In the genomic region with DNA sequence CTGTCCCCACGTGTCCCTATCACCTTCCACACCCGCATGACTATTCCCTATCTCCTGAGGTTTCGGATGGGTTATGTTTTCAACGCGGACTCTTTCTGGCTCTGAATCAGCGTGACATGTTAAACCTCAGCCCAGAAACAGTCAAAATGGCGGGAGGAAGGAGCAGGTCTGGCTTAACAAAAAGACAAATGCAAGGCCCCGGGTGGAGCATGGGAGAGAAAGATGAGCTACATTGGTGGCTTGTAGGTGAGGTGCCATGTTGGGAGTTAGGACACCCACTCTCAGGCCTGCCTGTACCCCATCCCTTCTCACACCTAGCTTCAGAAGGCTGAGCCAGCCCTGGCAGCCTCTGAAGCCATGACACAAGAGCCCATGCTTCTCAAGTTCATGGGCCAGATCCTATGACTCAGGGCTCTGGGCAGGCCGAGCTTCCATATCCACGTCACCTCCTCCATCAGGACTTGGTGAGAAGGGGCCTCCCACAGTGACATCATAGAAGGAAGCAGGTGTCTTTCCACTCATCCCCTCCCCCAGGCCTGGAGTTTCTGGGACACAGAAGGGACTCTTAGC, we compare ENCODE assay signal across 8 mouse cellular contexts.
DNase-seq lines count a peak whose midpoint lies in the region; ATAC-seq lines count a peak whose summit lies in the region.

No protein-coding gene starts in this region.

- no peak for DNase-seq in hindbrain, embryonic 11.5 days (ENCODE audit: low spot score)
- DNase-seq in hindbrain, embryonic 14.5 days (ENCODE audit: low spot score): no peak
- DNase-seq in adrenal gland, adult 8-10 months: peak; percentile 80
- no peak for DNase-seq in left cerebral cortex, postnatal 36 days (ENCODE audit: low spot score in 2 of 2)
- DNase-seq in left cerebral cortex, postnatal 4 days: no peak

- peaks cover 61% of the 10 kb centered on the region for H3K27me3 ChIP-seq in hindbrain, embryonic 11.5 days (ENCODE audit: control insufficient read depth, insufficient read depth, low read length)
- H3K27me3 ChIP-seq in hindbrain, embryonic 14.5 days (ENCODE audit: control insufficient read depth, insufficient read depth, low read length): peaks cover 75% of the 10 kb centered on the region
- H3K27me3 ChIP-seq in heart, embryonic 13.5 days (replicated peaks): peaks cover 25% of the 10 kb centered on the region
- peaks cover 31% of the 10 kb centered on the region for H3K27me3 ChIP-seq in limb, embryonic 13.5 days
- H3K27me3 ChIP-seq in forebrain, embryonic 15.5 days: no peaks in the 10 kb centered on the region; the same call in 1 of the 2 replicates

- no peak overlapping the region for H3K27ac ChIP-seq in hindbrain, embryonic 11.5 days (ENCODE audit: low read depth, low read length)
- H3K27ac ChIP-seq in hindbrain, embryonic 14.5 days: no peak overlapping the region
- H3K27ac ChIP-seq in heart, embryonic 13.5 days (replicated peaks): peak overlapping the region; percentile 85
- peak overlapping the region; percentile 48; the same call in 1 of the 2 replicates for H3K27ac ChIP-seq in limb, embryonic 13.5 days
- no peak overlapping the region for H3K27ac ChIP-seq in forebrain, embryonic 15.5 days (replicated peaks)

- 0 out of 2 replicates have a peak, but pooled peaks have one; percentile 7 for ATAC-seq in hindbrain, embryonic 11.5 days (ENCODE audit: low FRiP score)
- ATAC-seq in hindbrain, embryonic 14.5 days (ENCODE audit: low FRiP score): no peak
- ATAC-seq in heart, embryonic 13.5 days (ENCODE audit: extremely low read depth, insufficient number of reproducible peaks, low FRiP score, low TSS enrichment): no peak
- ATAC-seq in limb, embryonic 13.5 days (ENCODE audit: low FRiP score, low read depth): no peak
- no peak for ATAC-seq in forebrain, embryonic 15.5 days (replicated peaks)

- WGBS in hindbrain, embryonic 11.5 days: 76% methylated on average over 10 of the region's 10 CpGs
- 81% methylated on average over 10 of the region's 10 CpGs for WGBS in hindbrain, embryonic 14.5 days
- 36% methylated on average over 10 of the region's 10 CpGs for WGBS in heart, embryonic 13.5 days
- WGBS in limb, embryonic 13.5 days: 72% methylated on average over 10 of the region's 10 CpGs
- 92% methylated on average over 10 of the region's 10 CpGs for WGBS in forebrain, embryonic 15.5 days

- H3K4me3 ChIP-seq in hindbrain, embryonic 11.5 days (ENCODE audit: low read depth, low read length): no peak overlapping the region
- H3K4me3 ChIP-seq in hindbrain, embryonic 14.5 days (replicated peaks; ENCODE audit: low read length): no peak overlapping the region
- H3K4me3 ChIP-seq in heart, embryonic 13.5 days: no peak overlapping the region
- H3K4me3 ChIP-seq in limb, embryonic 13.5 days: no peak overlapping the region
- no peak overlapping the region for H3K4me3 ChIP-seq in forebrain, embryonic 15.5 days

- peaks cover 4% of the 10 kb centered on the region; the same call in 1 of the 2 replicates for H3K4me1 ChIP-seq in hindbrain, embryonic 11.5 days (replicated peaks; ENCODE audit: control insufficient read depth, insufficient read depth, low read length)
- peaks cover 4% of the 10 kb centered on the region for H3K4me1 ChIP-seq in hindbrain, embryonic 14.5 days (replicated peaks; ENCODE audit: control insufficient read depth, insufficient read depth, low read length)
- H3K4me1 ChIP-seq in heart, embryonic 13.5 days: peaks cover 72% of the 10 kb centered on the region
- H3K4me1 ChIP-seq in limb, embryonic 13.5 days: peaks cover 76% of the 10 kb centered on the region
- peaks cover 14% of the 10 kb centered on the region for H3K4me1 ChIP-seq in forebrain, embryonic 15.5 days

- H3K9me3 ChIP-seq in hindbrain, embryonic 11.5 days (ENCODE audit: control insufficient read depth, low read length): no peaks in the 10 kb centered on the region
- H3K9me3 ChIP-seq in hindbrain, embryonic 14.5 days (ENCODE audit: control insufficient read depth, low read length): no peaks in the 10 kb centered on the region
- H3K9me3 ChIP-seq in heart, embryonic 13.5 days: no peaks in the 10 kb centered on the region
- H3K9me3 ChIP-seq in limb, embryonic 13.5 days: no peaks in the 10 kb centered on the region
- H3K9me3 ChIP-seq in forebrain, embryonic 15.5 days: no peaks in the 10 kb centered on the region

- no peak overlapping the region for H3K4me2 ChIP-seq in hindbrain, embryonic 11.5 days (replicated peaks; ENCODE audit: low read depth, low read length)
- H3K4me2 ChIP-seq in hindbrain, embryonic 14.5 days (replicated peaks): no peak overlapping the region
- H3K4me2 ChIP-seq in heart, embryonic 13.5 days: peak overlapping the region; percentile 22
- 0 out of 2 replicates have a peak overlapping the region, but pooled peaks have one; percentile 72 for H3K4me2 ChIP-seq in limb, embryonic 13.5 days (replicated peaks)
- no peak overlapping the region for H3K4me2 ChIP-seq in forebrain, embryonic 15.5 days (replicated peaks)

- no peak overlapping the region for H3K9ac ChIP-seq in hindbrain, embryonic 11.5 days (ENCODE audit: low read depth, low read length)
- no peak overlapping the region for H3K9ac ChIP-seq in hindbrain, embryonic 14.5 days
- peak overlapping the region; percentile 17; the same call in 1 of the 2 replicates for H3K9ac ChIP-seq in heart, embryonic 13.5 days
- H3K9ac ChIP-seq in limb, embryonic 13.5 days: no peak overlapping the region
- H3K9ac ChIP-seq in forebrain, embryonic 15.5 days (replicated peaks): no peak overlapping the region

- intact Hi-C loops in left cerebral cortex, postnatal 36 days (cut with DNase I): no loop called here
- intact Hi-C loops in left cerebral cortex, postnatal 4 days (cut with DNase I): loop anchor here (5.0 kb wide), 1 partner anchor 119 kb away; no protein-coding TSS in a partner anchor

- H3K36me3 ChIP-seq in hindbrain, embryonic 11.5 days (ENCODE audit: control insufficient read depth, insufficient read depth, low read length): no peaks in the 10 kb centered on the region
- no peaks in the 10 kb centered on the region for H3K36me3 ChIP-seq in hindbrain, embryonic 14.5 days (replicated peaks; ENCODE audit: control insufficient read depth, insufficient read depth)
- H3K36me3 ChIP-seq in heart, embryonic 13.5 days: no peaks in the 10 kb centered on the region
- H3K36me3 ChIP-seq in limb, embryonic 13.5 days: no peaks in the 10 kb centered on the region
- no peaks in the 10 kb centered on the region for H3K36me3 ChIP-seq in forebrain, embryonic 15.5 days

Comparison
In these comparisons a context has a peak if more than half of its experiments do, and no peak if none do; other contexts are left out.
1. H3K27ac ChIP-seq: peak in heart, embryonic 13.5 days (single experiment) and limb, embryonic 13.5 days (single experiment); none in hindbrain, embryonic 11.5 days (single experiment), hindbrain, embryonic 14.5 days (single experiment) and forebrain, embryonic 15.5 days (single experiment).
2. H3K4me2 ChIP-seq: peak in heart, embryonic 13.5 days (single experiment) and limb, embryonic 13.5 days (single experiment); none in hindbrain, embryonic 11.5 days (single experiment), hindbrain, embryonic 14.5 days (single experiment) and forebrain, embryonic 15.5 days (single experiment).